Comparison of ENCODE assay signal across 9 mouse cellular contexts in the genomic region with DNA sequence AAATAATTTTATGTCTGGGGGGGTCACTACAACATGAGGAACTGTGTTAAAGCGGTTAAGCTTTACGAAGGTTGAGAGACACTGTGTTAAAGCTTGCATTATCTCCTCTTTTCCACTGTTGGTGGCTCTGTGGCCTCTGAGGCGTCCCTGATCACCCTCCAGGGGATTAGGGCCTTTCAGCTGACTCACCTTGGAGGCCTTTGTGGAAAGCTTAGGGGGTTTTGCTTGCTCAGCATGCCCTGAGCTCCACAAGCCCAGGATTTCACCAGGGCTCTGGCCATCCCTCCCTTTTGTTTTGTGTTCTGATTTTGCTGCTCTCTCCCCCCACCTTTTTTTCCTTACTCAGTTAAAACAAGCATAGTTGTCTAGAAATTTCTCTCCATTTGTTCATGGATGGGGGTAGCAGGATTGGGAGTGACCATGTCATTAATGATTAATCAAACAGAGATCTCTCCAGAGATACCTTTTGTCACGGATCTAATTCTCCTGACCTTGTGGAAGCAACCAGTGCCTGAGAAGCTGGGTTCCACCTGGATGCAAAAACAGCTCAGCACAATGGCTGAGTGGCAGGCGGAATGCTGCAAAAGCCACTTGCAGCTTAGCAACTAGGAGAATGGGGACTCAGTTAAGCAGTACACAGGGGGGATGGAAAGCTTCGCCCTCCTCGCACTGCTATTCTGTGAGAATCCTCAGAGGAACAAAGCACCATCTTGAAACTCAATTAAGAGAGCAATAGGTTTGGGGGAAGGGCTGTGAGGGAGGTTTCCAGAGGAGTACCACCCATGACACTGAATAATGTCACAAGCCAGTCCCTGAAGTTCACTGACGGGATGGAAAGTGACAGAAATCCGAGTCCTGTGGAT. TPM values are rescaled to one million over a fixed set of nuclear protein-coding genes. Genes with fewer than 3 reads are reported as not detected.
DNase-seq lines count a peak whose midpoint lies in the region; ATAC-seq and TF ChIP-seq lines count a peak whose summit lies in the region.
"Had no signal": no experiment of that assay in that cellular context is flagged by ENCODE, and none has a peak within 500 bp of the region (broad histone marks: within the 10 kb centered on the region; RNA-seq: fewer than 3 reads in every experiment).

No protein-coding gene starts in this region.

- no peak overlapping the region for H3K9ac ChIP-seq in hindbrain, embryonic 15.5 days
- H3K9ac ChIP-seq in midbrain, embryonic 14.5 days (replicated peaks; ENCODE audit: low read length), result no peak overlapping the region; the same call in 1 of the 2 replicates

- no peak overlapping the region for H3K4me3 ChIP-seq in gastrocnemius, adult 2 months
- no peak overlapping the region for H3K4me3 ChIP-seq in hindbrain, embryonic 15.5 days
- H3K4me3 ChIP-seq in midbrain, embryonic 14.5 days (replicated peaks; ENCODE audit: low read depth, low read length), result no peak overlapping the region

- H3K4me1 ChIP-seq in hindbrain, embryonic 15.5 days (replicated peaks), result peaks cover 9% of the 10 kb centered on the region
- H3K4me1 ChIP-seq in midbrain, embryonic 14.5 days (ENCODE audit: control insufficient read depth, insufficient read depth, low read length), result peaks cover 15% of the 10 kb centered on the region; the same call in 1 of the 2 replicates

- ATAC-seq in hindbrain, embryonic 15.5 days (ENCODE audit: low FRiP score, low read depth), result no peak
- no peak for ATAC-seq in midbrain, embryonic 14.5 days (ENCODE audit: low FRiP score, low TSS enrichment)

- H3K4me2 ChIP-seq in hindbrain, embryonic 15.5 days, result no peak overlapping the region
- no peak overlapping the region for H3K4me2 ChIP-seq in midbrain, embryonic 14.5 days (ENCODE audit: low read length)

- WGBS in hindbrain, embryonic 15.5 days, result 24% methylated on average over 9 of the region's 9 CpGs
- 9% methylated on average over 9 of the region's 9 CpGs for WGBS in midbrain, embryonic 14.5 days

- intact Hi-C loops in gastrocnemius, adult 2 months (cut with DNase I), result no loop called here

- no peak for TF ChIP-seq POLR2A in brain, embryonic 14.5 days (IDR thresholded peaks at IDR 0.05; ENCODE audit: borderline replicate concordance, extremely low read depth, insufficient read depth, insufficient read length, poor library complexity, severe bottlenecking)

- no peak for DNase-seq in gastrocnemius, adult 2 months
- DNase-seq in gastrocnemius, postnatal 4 days (ENCODE audit: low spot score in 2 of 2), result no peak
- DNase-seq in brain, embryonic 14.5 days (ENCODE audit: low read depth), result peak; percentile 80
- DNase-seq in midbrain, embryonic 14.5 days, result peak; percentile 71
- no peak for DNase-seq in layer of hippocampus, adult 9-10 months (ENCODE audit: low spot score)
- no peak for DNase-seq in lung, postnatal 25 days (ENCODE audit: low spot score)
- no peak for DNase-seq in urinary bladder, postnatal 4 days (ENCODE audit: low spot score in 2 of 2)

- H3K27ac ChIP-seq in gastrocnemius, adult 2 months, result peak overlapping the region; percentile 25
- H3K27ac ChIP-seq in hindbrain, embryonic 15.5 days (replicated peaks), result peak overlapping the region; percentile 39; the same call in 1 of the 2 replicates
- H3K27ac ChIP-seq in midbrain, embryonic 14.5 days (replicated peaks; ENCODE audit: low read depth, low read length), result 0 out of 2 replicates have a peak overlapping the region, but pooled peaks have one; percentile 26
- H3K27ac ChIP-seq: macrophage had no signal

- H3K27me3 ChIP-seq in hindbrain, embryonic 15.5 days, result 0 out of 2 replicates have a peak, but pooled peaks cover 6% of the 10 kb centered on the region
- H3K27me3 ChIP-seq in midbrain, embryonic 14.5 days (ENCODE audit: control insufficient read depth, insufficient read depth, low read length), result no peaks in the 10 kb centered on the region

- no peaks in the 10 kb centered on the region for H3K9me3 ChIP-seq in hindbrain, embryonic 15.5 days
- no peaks in the 10 kb centered on the region for H3K9me3 ChIP-seq in midbrain, embryonic 14.5 days (ENCODE audit: control insufficient read depth, low read length)

- H3K36me3 ChIP-seq in hindbrain, embryonic 15.5 days, result no peaks in the 10 kb centered on the region
- H3K36me3 ChIP-seq in midbrain, embryonic 14.5 days (ENCODE audit: control insufficient read depth, insufficient read depth, low read length), result no peaks in the 10 kb centered on the region

- TF ChIP-seq CTCF in gastrocnemius, adult 2 months (IDR thresholded peaks at IDR 0.05), result no peak
- no peak for TF ChIP-seq CTCF in brain, embryonic 14.5 days (IDR thresholded peaks at IDR 0.05; ENCODE audit: borderline replicate concordance, extremely low read depth, insufficient read depth, insufficient read length)

RNA-seq across cellular contexts. Expression of a gene that starts 2.6 kb away (rescaled TPM):
- total RNA-seq in gastrocnemius, adult 2 months (2021), result 1 to 10 TPM; 8.8 to 9.3 TPM
- 10 to 100 TPM; 18.9 to 19.0 TPM for total RNA-seq in gastrocnemius, postnatal 4 days (2021)
- 16.5 and 22.7 TPM in 2 replicates for polyA plus RNA-seq in brain, embryonic 14.5 days (2012; rRNA removed)
- polyA plus RNA-seq in hindbrain, embryonic 15.5 days (2015; fragmentation: Nextera tagmentation; extraction: Ambion mirVana), result 28.6 and 30.0 TPM in 2 replicates
- polyA plus RNA-seq in midbrain, embryonic 14.5 days (2014; fragmentation: Nextera tagmentation; extraction: Ambion mirVana), result 18.8 and 24.7 TPM in 2 replicates

Comparison
In these comparisons a context has a peak if more than half of its experiments do, and no peak if none do; other contexts are left out.
1. DNase-seq: peak in brain, embryonic 14.5 days (single experiment) and midbrain, embryonic 14.5 days (single experiment); none in gastrocnemius, adult 2 months (single experiment), gastrocnemius, postnatal 4 days (0 of 2), layer of hippocampus, adult 9-10 months (single experiment), lung, postnatal 25 days (single experiment) and urinary bladder, postnatal 4 days (0 of 2).
2. Peak in every context shown above with its lines, with median percentiles within 50 percentile points of each other: H3K27ac ChIP-seq.